Mouse (Mus musculus) heart, postnatal 0 days (tissue): ENCODE data around the gene Anxa5. TPM values are rescaled to one million over a fixed set of nuclear protein-coding genes. Genes with fewer than 3 reads are reported as not detected.
A peak's percentile ranks its signal among the peaks of the same experiment; 100 is the strongest.

ENCODE experiments used
- ATAC-seq: fragments of 200-750 bp; cut with Nextera tagmentation; 2 replicates; pipeline ENCODE4 v1.8.0; 2017; ENCODE audit warnings: low read depth, moderate number of reproducible peaks, moderate library complexity; ENCODE audit not compliant: insufficient read depth
- DNase-seq: peaks from one replicate; pipeline ENCODE4 v3.0.0-alpha.2; 2016; ENCODE audit warnings: low spot score
- H3K27ac ChIP-seq: fragments of 300-500 bp; sonication (generic); 2 replicates; pipeline ENCODE4 v1.5.1; 2014; ENCODE audit warnings: low read depth, mild to moderate bottlenecking
- H3K27me3 ChIP-seq: fragments of 300-500 bp; sonication (generic); 2 replicates; pipeline ENCODE4 v1.6.1; 2014; ENCODE audit warnings: low read length, mixed read lengths; ENCODE audit not compliant: control insufficient read depth, insufficient read depth
- H3K36me3 ChIP-seq: fragments of 300-500 bp; sonication (generic); replicated peaks from 2 replicates; pipeline ENCODE4 v1.6.1; 2014; ENCODE audit warnings: low read length, mixed read lengths; ENCODE audit not compliant: control insufficient read depth, insufficient read depth
- H3K4me1 ChIP-seq: fragments of 300-500 bp; sonication (generic); 2 replicates; pipeline ENCODE4 v1.6.1; 2014; ENCODE audit warnings: antibody characterized with exemption; ENCODE audit not compliant: control insufficient read depth, insufficient read depth
- H3K4me2 ChIP-seq: fragments of 300-500 bp; sonication (generic); 2 replicates; pipeline ENCODE4 v1.6.1; 2014; ENCODE audit warnings: low read depth, mild to moderate bottlenecking, low read length, moderate library complexity
- H3K4me3 ChIP-seq: fragments of 300-500 bp; sonication (generic); 2 replicates; pipeline ENCODE4 v1.5.1; 2014; ENCODE audit warnings: low read depth, low read length
- H3K9ac ChIP-seq: fragments of 300-500 bp; sonication (generic); replicated peaks from 2 replicates; pipeline ENCODE4 v1.6.1; 2014; ENCODE audit warnings: low read depth, low read length, mixed read lengths
- H3K9me3 ChIP-seq: fragments of 300-500 bp; sonication (generic); replicated peaks from 2 replicates; pipeline ENCODE4 v1.6.1; 2016; ENCODE audit warnings: low read length; ENCODE audit not compliant: control insufficient read depth
- CTCF ChIP-seq: IDR thresholded peaks from 2 replicates; pipeline ENCODE4 v1.5.1; 2016; ENCODE audit warnings: antibody characterized with exemption, control low read depth, low read depth
- EP300 ChIP-seq: IDR thresholded peaks from 2 replicates; pipeline ENCODE4 v1.6.1; 2016; ENCODE audit warnings: antibody characterized with exemption, low read depth
- WGBS: fragments of 180-500 bp; shearing (Covaris S2); extraction: QIAGEN DNeasy Blood & Tissue Kit; methylation state at CpG from one replicate; pipeline ENCODE4 v1.1.7; 2014; 5-methylcytosine and 5-hydroxymethylcytosine counted together
- polyA plus RNA-seq: library from polyadenylated mRNA; unstranded; fragments of >200 nt; fragmentation: Nextera tagmentation; extraction: Ambion mirVana; gene quantifications from 2 replicates; pipeline ENCODE4 v1.2.1, GENCODE M21; 2015
- total RNA-seq: library from RNA; depleted of rRNA; stranded (reverse); fragments of >200 nt; gene quantifications from 2 replicates; pipeline ENCODE4 v1.2.3, GENCODE M21; 2014; ENCODE audit warnings: low replicate concordance

Gene Anxa5
- total and polyA plus RNA-seq, 2 experiments from 2014 or later = 162 to 261 TPM

- DNase-seq (no peak), ATAC-seq (no peak)
- H3K27me3 ChIP-seq = no peaks in the 10 kb centered on the region
- H3K27ac ChIP-seq = no peak overlapping the region
- H3K4me1 ChIP-seq = no peaks in the 10 kb centered on the region; the same call in 1 of the 2 replicates
- peaks cover 82% of the 10 kb centered on the region for H3K36me3 ChIP-seq
- H3K4me2 ChIP-seq = no peak overlapping the region
- no peak for TF ChIP-seq CTCF
- TF ChIP-seq EP300 = no peak
- no peaks in the 10 kb centered on the region for H3K9me3 ChIP-seq
- no peak overlapping the region for H3K9ac ChIP-seq
- no peak overlapping the region for H3K4me3 ChIP-seq
- 92% methylated on average over 5 of the region's 5 CpGs for WGBS
Measured at GRCm38 (mm10) chr3:36461819-36462218, 13.9 kb downstream of the Anxa5 start.

DNA sequence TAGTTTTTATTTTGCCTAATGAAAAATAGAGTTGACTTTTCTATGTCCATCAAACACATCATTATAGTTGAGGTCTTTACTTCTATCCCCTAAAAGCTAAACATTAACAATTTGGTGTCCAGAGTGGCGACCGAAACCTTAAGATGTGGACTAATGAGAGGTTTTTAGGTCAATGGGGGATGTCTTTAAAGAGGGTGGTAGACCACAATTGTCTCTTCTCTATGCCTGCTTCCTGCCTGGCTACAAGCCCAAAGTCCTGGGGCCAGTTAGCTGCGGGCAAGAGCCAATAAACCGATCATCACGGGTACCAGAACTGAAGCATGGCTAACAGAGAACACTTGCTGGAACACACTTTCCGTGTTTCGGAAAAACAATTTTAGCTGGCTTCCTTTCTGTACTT, 15.0 kb downstream of the Anxa5 start:
- Histone ChIP-seq H3K36me3 (peaks cover 90% of the 10 kb centered on the region), H3K4me1 (no peaks in the 10 kb centered on the region), H3K9me3 (no peaks in the 10 kb centered on the region), H3K4me3 (no peak overlapping the region), H3K27me3 (no peaks in the 10 kb centered on the region), H3K4me2 (no peak overlapping the region), H3K9ac (no peak overlapping the region), H3K27ac (no peak overlapping the region)
- ATAC-seq (no peak), DNase-seq (no peak)
- TF ChIP-seq EP300 = no peak
- TF ChIP-seq CTCF = no peak
- 88% methylated on average over 7 of the region's 7 CpGs for WGBS

- Histone ChIP-seq H3K27ac (no peak overlapping the region), H3K27me3 (no peaks in the 10 kb centered on the region), H3K4me3 (no peak overlapping the region), H3K9ac (no peak overlapping the region), H3K4me2 (no peak overlapping the region), H3K36me3 (peaks cover 95% of the 10 kb centered on the region), H3K4me1 (peaks cover under 1% of the 10 kb centered on the region; the same call in 1 of the 2 replicates), H3K9me3 (no peaks in the 10 kb centered on the region)
- no peak for ATAC-seq
- no peak for DNase-seq
- TF ChIP-seq EP300 (no peak), CTCF (no peak)
- WGBS = 53% methylated on average over 3 of the region's 3 CpGs
Measured at GRCm38 (mm10) chr3:36455566-36455965, 20.1 kb downstream of the Anxa5 start.

DNA sequence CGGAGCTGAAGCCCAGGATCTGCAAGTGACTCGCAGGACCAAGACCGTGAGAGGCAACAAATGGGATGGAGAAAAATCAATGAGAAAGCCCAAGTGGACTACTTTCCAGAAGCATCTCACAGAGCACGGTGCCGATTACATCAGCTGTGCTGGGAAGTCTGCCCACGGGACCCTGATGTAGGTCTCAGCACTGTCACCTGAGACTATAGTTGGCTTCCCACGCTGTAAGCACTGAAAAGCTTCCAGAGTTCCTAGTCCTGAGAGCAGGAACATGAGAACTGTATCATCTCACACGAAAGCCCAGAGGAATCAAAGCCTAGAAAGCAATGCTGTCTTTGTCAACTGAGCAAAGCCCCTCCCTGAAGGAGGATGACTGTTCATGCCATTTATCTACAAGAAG, 20.6 kb downstream of the Anxa5 start:
- no peak for DNase-seq
- Histone ChIP-seq H3K4me2 (no peak overlapping the region), H3K9ac (no peak overlapping the region), H3K36me3 (peaks cover 96% of the 10 kb centered on the region), H3K4me1 (peaks cover 5% of the 10 kb centered on the region), H3K9me3 (no peaks in the 10 kb centered on the region), H3K4me3 (no peak overlapping the region), H3K27ac (no peak overlapping the region), H3K27me3 (no peaks in the 10 kb centered on the region)
- ATAC-seq = no peak
- TF ChIP-seq EP300 = no peak
- no peak for TF ChIP-seq CTCF
- WGBS = 88% methylated on average over 8 of the region's 8 CpGs

DNA sequence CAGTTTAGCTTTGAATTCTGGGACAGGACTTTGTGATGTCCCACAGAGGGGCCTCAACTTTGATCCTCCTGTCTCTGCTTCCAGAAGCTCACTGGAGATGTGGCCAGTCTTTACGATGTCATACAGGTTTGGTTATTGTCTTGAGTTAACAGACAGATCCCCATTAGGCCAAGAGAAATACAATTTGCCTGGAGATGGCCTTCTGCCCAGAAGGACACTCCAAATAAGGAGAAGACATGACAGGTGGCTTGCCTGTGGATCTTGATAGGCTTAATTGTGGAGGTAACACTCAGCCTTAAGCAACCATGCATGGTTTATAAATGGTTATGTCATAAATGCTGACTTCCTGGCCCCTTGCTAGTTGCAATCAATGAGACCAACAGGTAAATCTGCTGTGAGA, 23.2 kb downstream of the Anxa5 start:
- 83% methylated on average over 1 of the region's 1 CpGs for WGBS
- no peak overlapping the region for H3K4me2 ChIP-seq
- H3K9ac ChIP-seq = no peak overlapping the region
- DNase-seq = no peak
- H3K4me3 ChIP-seq = no peak overlapping the region
- TF ChIP-seq EP300 (no peak), CTCF (no peak)
- H3K27me3 ChIP-seq = no peaks in the 10 kb centered on the region
- H3K27ac ChIP-seq = no peak overlapping the region
- ATAC-seq = no peak
- no peaks in the 10 kb centered on the region for H3K9me3 ChIP-seq
- peaks cover 12% of the 10 kb centered on the region for H3K4me1 ChIP-seq
- peaks cover 86% of the 10 kb centered on the region for H3K36me3 ChIP-seq

- TF ChIP-seq CTCF = no peak
- TF ChIP-seq EP300 = no peak; the same call in 1 of the 2 replicates
- 19% methylated on average over 20 of the region's 20 CpGs for WGBS
- peak; percentile 87 for ATAC-seq
- H3K4me2 ChIP-seq = no peak overlapping the region
- H3K9me3 ChIP-seq = no peaks in the 10 kb centered on the region
- H3K4me3 ChIP-seq = no peak overlapping the region
- H3K27me3 ChIP-seq = no peaks in the 10 kb centered on the region
- H3K36me3 ChIP-seq = peaks cover 62% of the 10 kb centered on the region
- H3K9ac ChIP-seq = 0 out of 2 replicates have a peak overlapping the region, but pooled peaks have one; percentile 3
- H3K4me1 ChIP-seq = peaks cover 18% of the 10 kb centered on the region
- DNase-seq = peak; percentile 85
- H3K27ac ChIP-seq = peak overlapping the region; percentile 79
Measured at GRCm38 (mm10) chr3:36449292-36450165, 26.2 kb downstream of the Anxa5 start.
